Mouse (Mus musculus) heart, adult 2 months (tissue): ENCODE results near the gene Gm9821. TPM values are rescaled to one million over a fixed set of nuclear protein-coding genes. Genes with fewer than 3 reads are reported as not detected.

Experiments used
- DNase-seq, 2 experiments: peaks; one replicate each; pipeline ENCODE4 v3.0.0; 2021
- H3K27ac ChIP-seq: fragments of 200-600 bp; 2 replicates; pipeline ENCODE4 v1.8.1; 2022
- H3K27me3 ChIP-seq: fragments of 200-500 bp; 2 replicates; pipeline ENCODE4 v1.6.1; 2012; ENCODE audit warnings: mild to moderate bottlenecking, low read length, inconsistent platforms, mixed read lengths; ENCODE audit not compliant: control insufficient read depth, insufficient read depth
- H3K36me3 ChIP-seq: fragments of 200-500 bp; 2 replicates; pipeline ENCODE4 v1.6.1; 2012; ENCODE audit warnings: low read length, inconsistent platforms; ENCODE audit not compliant: control insufficient read depth, insufficient read depth
- H3K4me1 ChIP-seq: fragments of 200-500 bp; 2 replicates; pipeline ENCODE4 v1.6.1; 2011; ENCODE audit warnings: low read length; ENCODE audit not compliant: control insufficient read depth, insufficient read depth
- H3K4me3 ChIP-seq: fragments of 200-600 bp; 2 replicates; pipeline ENCODE4 v1.8.1; 2022
- H3K79me2 ChIP-seq: fragments of 200-500 bp; replicated peaks from 2 replicates; pipeline ENCODE4 v1.6.1; 2012; ENCODE audit warnings: mild to moderate bottlenecking, inconsistent platforms, low read length, moderate library complexity, mixed read lengths; ENCODE audit not compliant: control insufficient read depth, insufficient read depth
- H3K9ac ChIP-seq: fragments of 200-500 bp; 2 replicates; pipeline ENCODE4 v1.6.1; 2012; ENCODE audit warnings: low read depth, mild to moderate bottlenecking, control low read depth, inconsistent platforms, low read length, mixed read lengths
- CTCF ChIP-seq: fragments of 200-600 bp; IDR thresholded peaks from 2 replicates; pipeline ENCODE4 v1.8.1; 2022; ENCODE audit warnings: antibody characterized with exemption, mild to moderate bottlenecking, moderate library complexity
- EP300 ChIP-seq: fragments of 200-500 bp; IDR thresholded peaks from 2 replicates; pipeline ENCODE4 v1.6.1; 2011; ENCODE audit warnings: low read depth, low read length, control low read depth; ENCODE audit not compliant: insufficient read depth
- POLR2A ChIP-seq: fragments of 200-500 bp; IDR thresholded peaks from 2 replicates; pipeline ENCODE4 v1.6.1; 2011; ENCODE audit warnings: mild to moderate bottlenecking, low read depth, low read length, control low read depth; ENCODE audit not compliant: insufficient read depth
- WGBS: fragments of 180-500 bp; shearing (Covaris S2); methylation state at CpG from one replicate; pipeline ENCODE4 v1.1.7; 2018; 5-methylcytosine and 5-hydroxymethylcytosine counted together
- intact Hi-C: fragments of 180-260 bp; cut with DNase I; formaldehyde crosslinking; loops from one replicate; pipeline ENCODE4 v1.15.1; 2025
- polyA plus RNA-seq: library from polyadenylated mRNA; depleted of rRNA; stranded (reverse); fragments of >200 nt; gene quantifications from 2 replicates; pipeline ENCODE4 v1.2.3, GENCODE M21; 2012
- total RNA-seq, 2 experiments: library from RNA; stranded (reverse); gene quantifications; 2 replicates each; pipeline ENCODE4 v1.2.3; 2021

The Gm9821 gene
- total and polyA plus RNA-seq, 3 experiments, result not detected

- peaks cover 7% of the 10 kb centered on the region for H3K4me1 ChIP-seq
- no peak overlapping the region for H3K4me3 ChIP-seq
- peaks cover 8% of the 10 kb centered on the region for H3K79me2 ChIP-seq
- no peak for TF ChIP-seq POLR2A
- no peak for TF ChIP-seq EP300
- peak; percentile 47 for TF ChIP-seq CTCF
- no peak for DNase-seq
- no peak overlapping the region for H3K9ac ChIP-seq
- 55% methylated on average over 6 of the region's 6 CpGs for WGBS
- H3K36me3 ChIP-seq, result no peaks in the 10 kb centered on the region
- no peak overlapping the region for H3K27ac ChIP-seq
- H3K27me3 ChIP-seq, result no peaks in the 10 kb centered on the region
- intact Hi-C loops, result no loop called here
Measured at GRCm38 (mm10) chr2:91942356-91942755, 3.1 kb upstream of the Gm9821 start.

- WGBS, result 49% methylated on average over 13 of the region's 13 CpGs
- Histone ChIP-seq H3K27ac (no peak overlapping the region), H3K4me1 (peaks cover 21% of the 10 kb centered on the region), H3K36me3 (peaks cover 4% of the 10 kb centered on the region; the same call in 1 of the 2 replicates), H3K79me2 (peaks cover 15% of the 10 kb centered on the region), H3K27me3 (no peaks in the 10 kb centered on the region), H3K9ac (no peak overlapping the region), H3K4me3 (no peak overlapping the region)
- intact Hi-C loops, result loop anchor here (1.0 kb wide), 4 partner anchors 15 to 114 kb away; no protein-coding TSS in a partner anchor
- peak; percentile 86 for TF ChIP-seq CTCF
- no peak for TF ChIP-seq POLR2A
- TF ChIP-seq EP300, result peak; percentile 89; the same call in 1 of the 2 replicates
- peak; percentile 74 to 86 for DNase-seq
Measured at GRCm38 (mm10) chr2:91944170-91944950, 1.1 kb upstream of the Gm9821 start.

- 13% methylated on average over 6 of the region's 6 CpGs for WGBS
- peak overlapping the region; percentile 20; the same call in 1 of the 2 replicates for H3K27ac ChIP-seq
- peaks cover 8% of the 10 kb centered on the region for H3K36me3 ChIP-seq
- no peak overlapping the region for H3K4me3 ChIP-seq
- no peaks in the 10 kb centered on the region for H3K27me3 ChIP-seq
- H3K4me1 ChIP-seq, result peaks cover 32% of the 10 kb centered on the region
- TF ChIP-seq POLR2A (no peak), EP300 (no peak), CTCF (no peak)
- peak; percentile 66 to 67 for DNase-seq
- no peak overlapping the region for H3K9ac ChIP-seq
- intact Hi-C loops, result no loop called here
- H3K79me2 ChIP-seq, result peaks cover 15% of the 10 kb centered on the region
Measured at GRCm38 (mm10) chr2:91946836-91947235, 1.3 kb downstream of the Gm9821 start.

- 26% methylated on average over 11 of the region's 11 CpGs for WGBS
- H3K4me3 ChIP-seq, result peak overlapping the region; percentile 34; the same call in 1 of the 2 replicates
- H3K9ac ChIP-seq, result peak overlapping the region; percentile 3
- H3K27me3 ChIP-seq, result no peaks in the 10 kb centered on the region
- TF ChIP-seq POLR2A (no peak), CTCF (0 out of 2 replicates have a peak, but pooled peaks have one; percentile 23), EP300 (0 out of 2 replicates have a peak, but pooled peaks have one; percentile 11)
- DNase-seq, result peak in 1 of 2 experiments; percentile 53
- intact Hi-C loops, result no loop called here
- H3K27ac ChIP-seq, result peak overlapping the region; percentile 85
- peaks cover 8% of the 10 kb centered on the region for H3K36me3 ChIP-seq
- H3K79me2 ChIP-seq, result peaks cover 15% of the 10 kb centered on the region
- peaks cover 32% of the 10 kb centered on the region for H3K4me1 ChIP-seq
Measured at GRCm38 (mm10) chr2:91947397-91948150, 2.1 kb downstream of the Gm9821 start.

- peak overlapping the region; percentile 3 for H3K9ac ChIP-seq
- peak overlapping the region; percentile 34; the same call in 1 of the 2 replicates for H3K4me3 ChIP-seq
- peaks cover 34% of the 10 kb centered on the region for H3K4me1 ChIP-seq
- no peak for TF ChIP-seq EP300
- H3K27me3 ChIP-seq, result no peaks in the 10 kb centered on the region
- peak; percentile 61 to 68 for DNase-seq
- peak overlapping the region; percentile 85 for H3K27ac ChIP-seq
- peaks cover 8% of the 10 kb centered on the region for H3K36me3 ChIP-seq
- peaks cover 15% of the 10 kb centered on the region for H3K79me2 ChIP-seq
- intact Hi-C loops, result no loop called here
- WGBS, result 26% methylated on average over 6 of the region's 6 CpGs
Measured at GRCm38 (mm10) chr2:91948151-91948509, 2.6 kb downstream of the Gm9821 start.
